Mouse (Mus musculus) Muller cell, postnatal 12 days (primary cell): Measurements from ENCODE around the gene Dact1.

Source experiments
- DNase-seq: peaks from one replicate; pipeline ENCODE4 v3.0.0-alpha.2; 2015; ENCODE audit errors: inconsistent ontology term

The Dact1 gene

GRCm38 (mm10) chr12:71309581-71310067, at the start of gene Dact1:
Dact1 (plus strand) TSS chr12:71309884.
- peak; percentile 90 for DNase-seq

GRCm38 (mm10) chr12:71264211-71264610, 45.5 kb upstream of the Dact1 start:
- no peak for DNase-seq

GRCm38 (mm10) chr12:71269367-71269766, 40.3 kb upstream of the Dact1 start:
- DNase-seq, result no peak

GRCm38 (mm10) chr12:71271131-71271530, 38.6 kb upstream of the Dact1 start:
- no peak for DNase-seq

GRCm38 (mm10) chr12:71274519-71275237, 35.0 kb upstream of the Dact1 start:
- DNase-seq, result no peak

- DNase-seq, result no peak
Measured at GRCm38 (mm10) chr12:71275906-71276595, 33.6 kb upstream of the Dact1 start.

GRCm38 (mm10) chr12:71279521-71280262, 30.0 kb upstream of the Dact1 start:
- DNase-seq, result peak; percentile 14

GRCm38 (mm10) chr12:71281201-71281768, 28.4 kb upstream of the Dact1 start:
- no peak for DNase-seq

GRCm38 (mm10) chr12:71285399-71285798, 24.3 kb upstream of the Dact1 start:
- DNase-seq, result no peak

- no peak for DNase-seq
Measured at GRCm38 (mm10) chr12:71290460-71290859, 19.2 kb upstream of the Dact1 start.

- DNase-seq, result no peak
Measured at GRCm38 (mm10) chr12:71293960-71294942, 15.4 kb upstream of the Dact1 start.

GRCm38 (mm10) chr12:71296849-71297535, 12.7 kb upstream of the Dact1 start:
- no peak for DNase-seq

- peak; percentile 36 for DNase-seq
Measured at GRCm38 (mm10) chr12:71310068-71310931, 616 bp downstream of the Dact1 start.

- peak; percentile 56 for DNase-seq
Measured at GRCm38 (mm10) chr12:71311237-71311887, 1.7 kb downstream of the Dact1 start.

- DNase-seq, result no peak
Measured at GRCm38 (mm10) chr12:71318239-71318638, 8.6 kb downstream of the Dact1 start.

GRCm38 (mm10) chr12:71319536-71319935, 9.9 kb downstream of the Dact1 start:
- DNase-seq, result no peak

- DNase-seq, result no peak
Measured at GRCm38 (mm10) chr12:71332646-71333045, 23.0 kb downstream of the Dact1 start.

- no peak for DNase-seq
Measured at GRCm38 (mm10) chr12:71333561-71333960, 23.9 kb downstream of the Dact1 start.
